In genomic region chr10:107906453-107906852, GRCm38 (mm10) we compare ENCODE assay signal across 17 mouse cellular contexts. TPM values are rescaled to one million over a fixed set of nuclear protein-coding genes. Genes with fewer than 3 reads are reported as not detected.
DNase-seq lines count a peak whose midpoint lies in the region; ATAC-seq lines count a peak whose summit lies in the region.
"Had no signal": no experiment of that assay in that cellular context is flagged by ENCODE, and none has a peak within 500 bp of the region (broad histone marks: within the 10 kb centered on the region; RNA-seq: fewer than 3 reads in every experiment).

No protein-coding gene starts in this region.

- peak; percentile 35; the same call in 1 of the 2 replicates for ATAC-seq in heart, embryonic 11.5 days (replicated peaks; ENCODE audit: insufficient number of reproducible peaks, low FRiP score, low TSS enrichment)
- no peak for ATAC-seq in kidney, embryonic 14.5 days (ENCODE audit: low FRiP score, low TSS enrichment)
- no peak for ATAC-seq in forebrain, embryonic 14.5 days

- no peak overlapping the region for H3K4me2 ChIP-seq in heart, embryonic 11.5 days
- H3K4me2 ChIP-seq in kidney, embryonic 14.5 days (replicated peaks; ENCODE audit: low read depth, low read length): no peak overlapping the region
- no peak overlapping the region for H3K4me2 ChIP-seq in forebrain, embryonic 14.5 days (ENCODE audit: low read length)
- H3K4me2 ChIP-seq: liver, embryonic 15.5 days had no signal

- 45% methylated on average over 10 of the region's 10 CpGs for WGBS in heart, embryonic 11.5 days (ENCODE audit: insufficient replicate concordance)
- WGBS in kidney, embryonic 14.5 days: 66% methylated on average over 10 of the region's 10 CpGs
- WGBS in forebrain, embryonic 14.5 days: 87% methylated on average over 10 of the region's 10 CpGs

- H3K27ac ChIP-seq in heart, embryonic 11.5 days (ENCODE audit: low read depth, low read length): peak overlapping the region; percentile 18; the same call in 1 of the 2 replicates
- H3K27ac ChIP-seq in kidney, embryonic 14.5 days (ENCODE audit: low read depth, low read length): peak overlapping the region; percentile 52
- H3K27ac ChIP-seq in brown adipose tissue, adult 24 weeks (replicated peaks; ENCODE audit: low read depth, low read length): peak overlapping the region; percentile 57
- no peak overlapping the region for H3K27ac ChIP-seq in forebrain, embryonic 14.5 days (ENCODE audit: low read depth, low read length)
- H3K27ac ChIP-seq: left cerebral cortex, adult 2 months; liver, embryonic 15.5 days had no signal

- DNase-seq in heart, adult 18-20 months: no peak
- DNase-seq in kidney, postnatal 14 days: no peak
- peak; percentile 40 for DNase-seq in retina, postnatal 1 day
- no peak for DNase-seq in forebrain, embryonic 14.5 days (ENCODE audit: low spot score)
- DNase-seq: adrenal gland, adult 2 months; cerebellum, adult 18-20 months; lung, postnatal 4 days; midbrain, embryonic 14.5 days; right cerebral cortex, postnatal 25 days; thymus, adult 2 months had no signal

- no peaks in the 10 kb centered on the region for H3K36me3 ChIP-seq in heart, embryonic 11.5 days (ENCODE audit: control insufficient read depth, insufficient read depth, low read length)
- no peaks in the 10 kb centered on the region for H3K36me3 ChIP-seq in kidney, embryonic 14.5 days (ENCODE audit: control insufficient read depth, insufficient read depth, low read length)
- no peaks in the 10 kb centered on the region for H3K36me3 ChIP-seq in forebrain, embryonic 14.5 days (ENCODE audit: control insufficient read depth, insufficient read depth, low read length)
- H3K36me3 ChIP-seq: liver, embryonic 15.5 days had no signal

- 0 out of 2 replicates have a peak, but pooled peaks cover 3% of the 10 kb centered on the region for H3K4me1 ChIP-seq in heart, embryonic 11.5 days (ENCODE audit: control insufficient read depth, insufficient read depth, low read length)
- H3K4me1 ChIP-seq in kidney, embryonic 14.5 days (ENCODE audit: control insufficient read depth, insufficient read depth, low read length): no peaks in the 10 kb centered on the region
- peaks cover 5% of the 10 kb centered on the region; the same call in 1 of the 2 replicates for H3K4me1 ChIP-seq in brown adipose tissue, adult 24 weeks (ENCODE audit: control insufficient read depth, insufficient read depth, insufficient read length, low read length)
- no peaks in the 10 kb centered on the region for H3K4me1 ChIP-seq in forebrain, embryonic 14.5 days (ENCODE audit: control insufficient read depth, insufficient read depth, low read length)
- H3K4me1 ChIP-seq: liver, embryonic 15.5 days had no signal

- H3K27me3 ChIP-seq in heart, embryonic 11.5 days (ENCODE audit: control insufficient read depth, insufficient read depth, low read length): no peaks in the 10 kb centered on the region
- no peaks in the 10 kb centered on the region for H3K27me3 ChIP-seq in kidney, embryonic 14.5 days (ENCODE audit: control insufficient read depth, insufficient read depth, low read length)
- H3K27me3 ChIP-seq in forebrain, embryonic 14.5 days (replicated peaks; ENCODE audit: control insufficient read depth, insufficient read depth, low read length): no peaks in the 10 kb centered on the region
- H3K27me3 ChIP-seq: liver, embryonic 15.5 days had no signal

- no peak overlapping the region for H3K4me3 ChIP-seq in heart, embryonic 11.5 days (ENCODE audit: low read depth, low read length)
- no peak overlapping the region for H3K4me3 ChIP-seq in kidney, embryonic 14.5 days (ENCODE audit: low read length)
- H3K4me3 ChIP-seq in brown adipose tissue, adult 24 weeks (ENCODE audit: insufficient read depth, low read depth, low read length): no peak overlapping the region
- no peak overlapping the region for H3K4me3 ChIP-seq in forebrain, embryonic 14.5 days (ENCODE audit: low read depth, low read length)
- H3K4me3 ChIP-seq: left cerebral cortex, adult 2 months; liver, embryonic 15.5 days had no signal

- H3K9me3 ChIP-seq in heart, embryonic 11.5 days (replicated peaks; ENCODE audit: control insufficient read depth, low read length): no peaks in the 10 kb centered on the region
- H3K9me3 ChIP-seq in kidney, embryonic 14.5 days (ENCODE audit: control insufficient read depth, low read length): no peaks in the 10 kb centered on the region
- H3K9me3 ChIP-seq in forebrain, embryonic 14.5 days (replicated peaks; ENCODE audit: control insufficient read depth, low read length): no peaks in the 10 kb centered on the region
- H3K9me3 ChIP-seq: liver, embryonic 15.5 days had no signal

- no peak overlapping the region for H3K9ac ChIP-seq in heart, embryonic 11.5 days (ENCODE audit: low read depth, low read length)
- H3K9ac ChIP-seq in kidney, embryonic 14.5 days (ENCODE audit: low read depth, low read length): no peak overlapping the region
- H3K9ac ChIP-seq in forebrain, embryonic 14.5 days (ENCODE audit: low read length): no peak overlapping the region
- H3K9ac ChIP-seq: liver, embryonic 15.5 days had no signal

RNA-seq across cellular contexts. Expression of gene Otogl, which starts 5.5 kb away (rescaled TPM):
- 0.13 and 0.27 TPM in 2 replicates for polyA plus RNA-seq in heart, embryonic 11.5 days (2014; fragmentation: Nextera tagmentation; extraction: Ambion mirVana)
- under 1 TPM; 0.05 TPM for total RNA-seq in heart, adult 18-20 months (2021)
- polyA plus RNA-seq in kidney, embryonic 14.5 days (2014; fragmentation: Nextera tagmentation; extraction: Ambion mirVana): 0.06 and 0.07 TPM in 2 replicates
- polyA plus RNA-seq in brown adipose tissue, adult 24 weeks (2012; ENCODE audit: insufficient read depth, insufficient read length, missing spikeins): not detected in 2 replicates
- polyA plus RNA-seq in forebrain, embryonic 14.5 days (2014; fragmentation: Nextera tagmentation; extraction: Ambion mirVana): 0.03 and 0.05 TPM in 2 replicates
- polyA plus RNA-seq: adrenal gland, adult 2 months; forebrain, embryonic 11.5 days; neural tube, embryonic 11.5 days had no signal
